ENCODE assay signal across 25 mouse cellular contexts in genomic region chr13:51724566-51724965, GRCm38 (mm10).
"Had no signal": no experiment of that assay in that cellular context is flagged by ENCODE, and none has a peak within 500 bp of the region (broad histone marks: within the 10 kb centered on the region; RNA-seq: fewer than 3 reads in every experiment).

No protein-coding gene starts in this region.

- H3K9ac ChIP-seq: heart, embryonic 13.5 days; heart, embryonic 15.5 days; hindbrain, embryonic 13.5 days; hindbrain, embryonic 15.5 days; kidney, embryonic 15.5 days; limb, embryonic 13.5 days; limb, embryonic 15.5 days; liver, embryonic 12.5 days; liver, embryonic 14.5 days had no signal

- H3K36me3 ChIP-seq: hindbrain, embryonic 15.5 days had no signal

- H3K27me3 ChIP-seq: heart, embryonic 13.5 days; heart, embryonic 15.5 days; hindbrain, embryonic 13.5 days; hindbrain, embryonic 15.5 days; kidney, embryonic 15.5 days; limb, embryonic 13.5 days; limb, embryonic 15.5 days; liver, embryonic 12.5 days had no signal

- DNase-seq: gastrocnemius, postnatal 14 days; gastrocnemius, postnatal 36 days; heart, adult 11 months; heart, adult 2 months; heart, postnatal 14 days; heart, postnatal 36 days; kidney, adult 11 months; kidney, adult 2 months; kidney, adult 9 months; kidney, postnatal 14 days; kidney, postnatal 36 days had no signal

- H3K4me3 ChIP-seq: heart, adult 2 months; heart, embryonic 13.5 days; heart, embryonic 15.5 days; hindbrain, embryonic 13.5 days; hindbrain, embryonic 15.5 days; kidney, embryonic 15.5 days; layer of hippocampus, adult 2 months; left cerebral cortex, adult 2 months; limb, embryonic 13.5 days; limb, embryonic 15.5 days; liver, embryonic 12.5 days had no signal

- H3K27ac ChIP-seq: heart, adult 2 months; heart, embryonic 13.5 days; heart, embryonic 15.5 days; hindbrain, embryonic 13.5 days; hindbrain, embryonic 15.5 days; hindbrain, postnatal 0 days; kidney, embryonic 15.5 days; kidney, postnatal 0 days; layer of hippocampus, adult 2 months; left cerebral cortex, adult 2 months; limb, embryonic 13.5 days; limb, embryonic 15.5 days; liver, embryonic 12.5 days; liver, embryonic 14.5 days had no signal

- H3K9me3 ChIP-seq: heart, embryonic 13.5 days; heart, embryonic 15.5 days; hindbrain, embryonic 13.5 days; hindbrain, embryonic 15.5 days; kidney, embryonic 15.5 days; limb, embryonic 13.5 days; limb, embryonic 15.5 days; liver, embryonic 12.5 days had no signal

- H3K4me2 ChIP-seq: heart, embryonic 11.5 days; heart, embryonic 13.5 days; heart, embryonic 15.5 days; hindbrain, embryonic 13.5 days; hindbrain, embryonic 15.5 days; kidney, embryonic 15.5 days; limb, embryonic 13.5 days; limb, embryonic 15.5 days; liver, embryonic 12.5 days had no signal
